Mouse (Mus musculus) adrenal gland, adult (tissue): ENCODE measurements around the gene Gm11549.

Experiments used
- DNase-seq, 2 experiments: peaks; one replicate each; pipeline ENCODE4 v3.0.0; 2022 to 2023; ENCODE audit warnings: low spot score in 1 of 2; ENCODE audit not compliant: inconsistent age in 2 of 2

The Gm11549 gene

GRCm38 (mm10) chr3:36484292-36484691 is 37.3 kb downstream of the Gm11549 start:
- no peak for DNase-seq

- peak in 1 of 2 experiments; percentile 42 for DNase-seq
These were observed 38.7 kb downstream of the Gm11549 start for GRCm38 (mm10) chr3:36482940-36483339.

GRCm38 (mm10) chr3:36481776-36482193 is 39.8 kb downstream of the Gm11549 start:
- DNase-seq, result peak; percentile 71 to 92

- DNase-seq, result peak in 1 of 2 experiments; percentile 81
These were observed 41.1 kb downstream of the Gm11549 start for GRCm38 (mm10) chr3:36480486-36480885.

GRCm38 (mm10) chr3:36478776-36479175 is 42.8 kb downstream of the Gm11549 start:
- DNase-seq, result no peak

GRCm38 (mm10) chr3:36476261-36477155 is 45.1 kb downstream of the Gm11549 start:
- DNase-seq, result peak; percentile 49 to 77

GRCm38 (mm10) chr3:36475532-36476087 is 46.0 kb downstream of the Gm11549 start, which contains the start of the genes Anxa5 and 1810062G17Rik:
Anxa5 (minus strand) TSS chr3:36475894.
1810062G17Rik (plus strand) TSS chr3:36475937.
- peak; percentile 100 for DNase-seq

GRCm38 (mm10) chr3:36474938-36475483 is 46.6 kb downstream of the Gm11549 start:
- no peak for DNase-seq

GRCm38 (mm10) chr3:36474421-36474820 is 47.2 kb downstream of the Gm11549 start:
- DNase-seq, result peak in 1 of 2 experiments; percentile 53

- no peak for DNase-seq
These were observed 48.4 kb downstream of the Gm11549 start for GRCm38 (mm10) chr3:36473222-36473621.

GRCm38 (mm10) chr3:36471856-36472255 is 49.8 kb downstream of the Gm11549 start:
- DNase-seq, result peak; percentile 64 to 84

GRCm38 (mm10) chr3:36468871-36469270 is 52.7 kb downstream of the Gm11549 start:
- DNase-seq, result peak; percentile 59 to 82

GRCm38 (mm10) chr3:36467632-36468031 is 54.0 kb downstream of the Gm11549 start:
- peak; percentile 65 to 81 for DNase-seq

GRCm38 (mm10) chr3:36465538-36465937 is 56.1 kb downstream of the Gm11549 start:
- DNase-seq, result no peak
